Mouse (Mus musculus) midbrain, embryonic 13.5 days (tissue): ENCODE measurements at regions not wholly inside any gene's neighbourhood (a gene's known extent, or its start where the extent isn't known, plus 50 kb on each side); places are given as distances from the start of the nearest gene placed in this dataset.

ENCODE experiments used
- ATAC-seq: fragments of 200-750 bp; cut with Nextera tagmentation; 2 replicates; pipeline ENCODE4 v1.8.0; 2017; ENCODE audit warnings: mild to moderate bottlenecking, moderate TSS enrichment, moderate library complexity
- H3K27ac ChIP-seq: fragments of 300-500 bp; sonication (generic); 2 replicates; pipeline ENCODE4 v1.5.1; 2015; ENCODE audit warnings: inconsistent platforms, mild to moderate bottlenecking, moderate library complexity
- H3K27me3 ChIP-seq: fragments of 300-500 bp; sonication (generic); 2 replicates; pipeline ENCODE4 v1.6.1; 2015; ENCODE audit warnings: mild to moderate bottlenecking, inconsistent platforms
- H3K36me3 ChIP-seq: fragments of 300-500 bp; sonication (generic); 2 replicates; pipeline ENCODE4 v1.6.1; 2015; ENCODE audit warnings: mild to moderate bottlenecking, inconsistent platforms
- H3K4me1 ChIP-seq: fragments of 300-500 bp; sonication (generic); replicated peaks from 2 replicates; pipeline ENCODE4 v1.6.1; 2015; ENCODE audit warnings: inconsistent platforms
- H3K4me2 ChIP-seq: fragments of 300-500 bp; sonication (generic); replicated peaks from 2 replicates; pipeline ENCODE4 v1.6.1; 2015; ENCODE audit warnings: moderate library complexity, mild to moderate bottlenecking, inconsistent platforms
- H3K4me3 ChIP-seq: fragments of 300-500 bp; sonication (generic); replicated peaks from 2 replicates; pipeline ENCODE4 v1.5.1; 2015; ENCODE audit warnings: mild to moderate bottlenecking, inconsistent platforms
- H3K9ac ChIP-seq: fragments of 300-500 bp; sonication (generic); replicated peaks from 2 replicates; pipeline ENCODE4 v1.6.1; 2015; ENCODE audit warnings: mild to moderate bottlenecking, inconsistent platforms
- H3K9me3 ChIP-seq: fragments of 300-500 bp; sonication (generic); 2 replicates; pipeline ENCODE4 v1.6.1; 2016; ENCODE audit warnings: mild to moderate bottlenecking, inconsistent platforms
- WGBS: fragments of 180-500 bp; shearing (Covaris S2); methylation state at CpG from one replicate; pipeline ENCODE4 v1.1.7; 2015; 5-methylcytosine and 5-hydroxymethylcytosine counted together

DNA sequence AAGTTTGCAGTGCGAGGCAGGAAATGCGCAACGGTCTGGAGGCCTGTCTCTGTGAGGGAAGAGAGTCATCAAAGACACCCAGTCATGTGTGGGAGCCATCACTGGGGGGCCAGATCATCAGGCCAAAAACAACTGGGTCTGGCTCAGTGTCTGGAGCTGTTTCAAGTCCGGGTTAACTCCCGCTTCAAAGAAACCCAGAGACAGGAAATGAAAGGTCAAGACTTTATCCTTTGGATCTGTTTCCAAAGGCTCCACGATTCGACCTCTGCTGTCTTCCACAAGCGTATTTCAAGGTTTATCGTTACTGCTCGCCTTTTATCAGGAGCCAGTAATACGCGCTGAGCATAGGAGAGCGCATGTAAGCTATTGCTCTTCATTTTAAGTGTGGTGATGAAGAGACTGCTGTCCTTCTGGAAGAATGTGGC is 325.7 kb downstream of the Adamts20 start:
- Histone ChIP-seq H3K9me3 (no peaks in the 10 kb centered on the region), H3K27ac (no peak overlapping the region), H3K36me3 (no peaks in the 10 kb centered on the region), H3K4me1 (peaks cover 8% of the 10 kb centered on the region), H3K27me3 (no peaks in the 10 kb centered on the region), H3K4me3 (no peak overlapping the region), H3K4me2 (no peak overlapping the region), H3K9ac (no peak overlapping the region)
- ATAC-seq = no peak
- WGBS = 76% methylated on average over 13 of the region's 13 CpGs

DNA sequence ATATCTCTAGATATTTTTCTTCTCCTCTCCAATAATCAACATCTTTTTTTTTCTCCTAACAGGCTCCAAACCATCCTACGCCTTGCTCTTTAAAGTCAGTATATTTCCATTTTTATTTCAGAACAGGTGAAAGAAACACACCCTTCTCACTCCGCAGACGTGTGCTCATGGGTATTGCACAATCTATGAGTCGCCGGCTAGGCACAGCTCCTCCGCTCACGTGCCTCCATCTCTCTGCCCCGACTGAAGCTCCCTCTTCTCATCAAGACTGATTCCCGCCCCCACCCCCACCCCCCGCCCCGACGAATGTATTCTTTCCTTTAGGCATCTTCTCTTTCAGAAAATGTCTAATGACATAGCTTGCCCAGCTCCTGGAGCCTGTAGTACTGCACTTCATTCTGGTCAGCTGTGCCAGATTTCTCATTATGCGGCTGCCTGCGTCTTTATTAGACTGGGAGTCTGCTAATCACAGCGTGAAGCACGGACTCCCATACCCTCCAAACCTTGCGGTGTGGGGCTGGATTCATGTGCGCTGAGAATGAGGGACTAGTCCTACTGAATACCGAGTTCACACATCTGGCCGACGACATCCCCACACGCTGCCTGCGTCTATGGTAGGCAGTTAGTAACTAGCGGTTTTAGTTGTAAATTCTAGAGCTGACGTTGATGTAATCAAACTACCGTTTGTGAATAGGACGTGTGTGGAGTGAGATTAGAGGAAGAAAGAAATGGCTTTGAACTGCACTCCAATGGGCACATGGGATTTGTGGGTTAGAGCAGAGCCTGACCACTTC is 327.9 kb downstream of the Adamts20 start:
- H3K9me3 ChIP-seq = no peaks in the 10 kb centered on the region
- 60% methylated on average over 27 of the region's 27 CpGs for WGBS
- 0 out of 2 replicates have a peak overlapping the region, but pooled peaks have one; percentile 9 for H3K27ac ChIP-seq
- no peak overlapping the region for H3K9ac ChIP-seq
- 0 out of 2 replicates have a peak overlapping the region, but pooled peaks have one; percentile 5 for H3K4me3 ChIP-seq
- no peaks in the 10 kb centered on the region for H3K27me3 ChIP-seq
- H3K36me3 ChIP-seq = no peaks in the 10 kb centered on the region
- ATAC-seq = peak; percentile 82
- H3K4me1 ChIP-seq = peaks cover 8% of the 10 kb centered on the region
- H3K4me2 ChIP-seq = peak overlapping the region; percentile 32

GRCm38 (mm10) chr15:94112801-94113200 is 352.4 kb downstream of the Adamts20 start:
- H3K4me3 ChIP-seq = no peak overlapping the region
- H3K27me3 ChIP-seq = no peaks in the 10 kb centered on the region
- WGBS = 85% methylated on average over 5 of the region's 5 CpGs
- ATAC-seq = no peak
- no peak overlapping the region for H3K9ac ChIP-seq
- no peaks in the 10 kb centered on the region for H3K9me3 ChIP-seq
- no peaks in the 10 kb centered on the region for H3K4me1 ChIP-seq
- no peak overlapping the region for H3K27ac ChIP-seq
- no peak overlapping the region for H3K4me2 ChIP-seq
- H3K36me3 ChIP-seq = no peaks in the 10 kb centered on the region

- no peaks in the 10 kb centered on the region for H3K36me3 ChIP-seq
These were observed 358.0 kb downstream of the Adamts20 start for GRCm38 (mm10) chr15:94107186-94107716.

DNA sequence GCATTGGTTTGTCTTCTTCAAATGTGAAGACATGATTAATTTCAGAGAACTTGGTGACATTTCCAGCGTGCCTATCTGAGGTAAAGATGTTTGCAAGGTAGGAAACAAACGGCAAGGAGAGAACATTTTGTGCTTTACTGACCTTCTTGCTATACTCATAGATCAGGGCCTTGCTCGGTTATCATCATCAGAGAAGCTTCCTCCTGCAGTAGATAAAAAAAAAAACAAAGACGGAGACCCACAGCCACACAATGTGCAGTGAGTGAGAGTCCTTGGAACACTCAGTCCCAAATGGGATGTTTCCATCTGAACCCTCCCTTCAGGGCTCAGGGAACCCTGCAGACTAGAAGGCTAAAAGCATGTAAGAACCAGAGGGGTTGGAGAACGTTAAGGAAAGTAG is 374.6 kb downstream of the Adamts20 start:
- Histone ChIP-seq H3K9ac (no peak overlapping the region), H3K36me3 (no peaks in the 10 kb centered on the region), H3K4me2 (no peak overlapping the region), H3K9me3 (no peaks in the 10 kb centered on the region), H3K27ac (no peak overlapping the region), H3K27me3 (no peaks in the 10 kb centered on the region), H3K4me3 (no peak overlapping the region), H3K4me1 (no peaks in the 10 kb centered on the region)
- no peak for ATAC-seq
- 85% methylated on average over 5 of the region's 5 CpGs for WGBS

More at GRCm38 (mm10) chr15:94107186-94107716, 358.0 kb downstream of the Adamts20 start:
- Histone ChIP-seq H3K27me3 (no peaks in the 10 kb centered on the region), H3K9me3 (no peaks in the 10 kb centered on the region), H3K27ac (no peak overlapping the region), H3K4me1 (no peaks in the 10 kb centered on the region), H3K4me3 (no peak overlapping the region), H3K4me2 (no peak overlapping the region), H3K9ac (no peak overlapping the region)
- no peak for ATAC-seq
- 47% methylated on average over 2 of the region's 2 CpGs for WGBS

GRCm38 (mm10) chr15:94089856-94090255 is 375.4 kb downstream of the Adamts20 start:
- Histone ChIP-seq H3K4me3 (no peak overlapping the region), H3K27me3 (no peaks in the 10 kb centered on the region), H3K9me3 (no peaks in the 10 kb centered on the region), H3K27ac (no peak overlapping the region), H3K4me2 (no peak overlapping the region), H3K36me3 (no peaks in the 10 kb centered on the region), H3K4me1 (no peaks in the 10 kb centered on the region), H3K9ac (no peak overlapping the region)
- ATAC-seq = no peak
- 70% methylated on average over 6 of the region's 6 CpGs for WGBS

DNA sequence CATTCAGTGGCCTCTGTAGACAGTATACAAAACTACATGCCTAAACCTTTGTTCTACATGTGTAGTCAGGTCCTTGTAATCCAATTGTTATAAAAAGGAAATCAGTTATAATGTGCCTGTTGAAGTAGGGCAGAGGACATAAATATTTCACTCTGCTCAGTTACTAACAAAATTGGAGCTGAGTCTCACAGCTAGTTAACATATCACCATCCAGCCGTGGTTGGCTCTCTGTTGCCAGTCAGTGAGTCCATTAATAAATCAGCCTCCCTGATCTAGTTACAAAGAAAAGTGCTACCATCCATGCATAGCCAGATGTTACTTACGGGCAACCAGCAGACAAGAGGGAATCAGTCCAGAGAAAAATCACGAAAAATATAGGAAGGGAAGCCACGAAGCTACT is 382.8 kb downstream of the Adamts20 start:
- no peaks in the 10 kb centered on the region for H3K9me3 ChIP-seq
- WGBS = 82% methylated on average over 4 of the region's 4 CpGs
- no peak overlapping the region for H3K4me3 ChIP-seq
- H3K9ac ChIP-seq = no peak overlapping the region
- no peak for ATAC-seq
- H3K27me3 ChIP-seq = no peaks in the 10 kb centered on the region
- no peaks in the 10 kb centered on the region for H3K4me1 ChIP-seq
- no peak overlapping the region for H3K27ac ChIP-seq
- no peaks in the 10 kb centered on the region for H3K36me3 ChIP-seq
- H3K4me2 ChIP-seq = no peak overlapping the region

DNA sequence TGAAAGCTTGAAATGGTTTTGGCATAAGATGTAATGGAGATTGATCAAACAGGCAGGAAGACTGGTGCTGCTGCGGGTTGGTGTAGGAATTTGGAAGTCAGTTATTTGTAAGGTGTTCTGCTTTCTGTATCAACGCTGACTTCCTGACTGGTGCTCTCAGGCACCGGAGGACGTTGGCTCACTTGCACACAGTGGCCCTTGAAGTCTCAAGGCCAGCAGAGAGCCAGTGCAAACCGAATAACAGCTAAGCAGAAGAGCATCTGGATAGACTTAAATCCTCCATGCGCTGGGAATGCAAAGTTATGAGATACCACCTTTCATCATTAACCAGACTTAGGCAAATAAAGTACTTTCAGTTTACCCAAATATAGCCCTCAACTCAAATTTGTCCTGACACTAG is 388.2 kb downstream of the Adamts20 start:
- Histone ChIP-seq H3K4me3 (no peak overlapping the region), H3K36me3 (no peaks in the 10 kb centered on the region), H3K4me2 (no peak overlapping the region), H3K9ac (no peak overlapping the region), H3K9me3 (no peaks in the 10 kb centered on the region), H3K27ac (no peak overlapping the region), H3K4me1 (no peaks in the 10 kb centered on the region), H3K27me3 (no peaks in the 10 kb centered on the region)
- 97% methylated on average over 6 of the region's 6 CpGs for WGBS
- ATAC-seq = no peak

- no peak for ATAC-seq
- Histone ChIP-seq H3K27ac (no peak overlapping the region), H3K9me3 (no peaks in the 10 kb centered on the region), H3K4me1 (no peaks in the 10 kb centered on the region), H3K9ac (no peak overlapping the region), H3K4me3 (no peak overlapping the region), H3K27me3 (no peaks in the 10 kb centered on the region), H3K36me3 (no peaks in the 10 kb centered on the region), H3K4me2 (no peak overlapping the region)
- 73% methylated on average over 7 of the region's 7 CpGs for WGBS
These were observed 390.9 kb downstream of the Adamts20 start for GRCm38 (mm10) chr15:94074161-94074950.

DNA sequence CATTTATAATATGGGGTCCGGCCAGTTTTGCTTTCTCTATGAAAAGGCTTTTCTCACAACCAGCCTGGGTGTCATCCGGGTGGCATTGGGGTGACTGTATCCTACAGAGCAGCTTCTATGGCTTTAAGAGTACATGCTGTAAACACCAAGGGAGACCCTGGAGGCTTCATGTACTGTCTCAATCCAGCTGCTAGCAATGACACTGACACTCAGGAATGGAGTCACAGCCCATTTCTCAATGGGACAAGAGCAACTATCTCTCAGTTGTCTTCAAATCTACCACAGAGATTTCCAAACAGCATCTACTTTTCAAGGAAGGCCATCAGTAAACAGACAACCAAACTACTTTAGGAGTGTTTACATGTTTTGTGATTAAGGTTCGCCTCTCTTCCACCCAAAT is 397.5 kb downstream of the Adamts20 start:
- Histone ChIP-seq H3K4me1 (no peaks in the 10 kb centered on the region), H3K27me3 (no peaks in the 10 kb centered on the region), H3K27ac (no peak overlapping the region), H3K9me3 (no peaks in the 10 kb centered on the region), H3K9ac (no peak overlapping the region), H3K4me2 (no peak overlapping the region), H3K36me3 (no peaks in the 10 kb centered on the region), H3K4me3 (no peak overlapping the region)
- ATAC-seq = no peak
- 91% methylated on average over 3 of the region's 3 CpGs for WGBS

DNA sequence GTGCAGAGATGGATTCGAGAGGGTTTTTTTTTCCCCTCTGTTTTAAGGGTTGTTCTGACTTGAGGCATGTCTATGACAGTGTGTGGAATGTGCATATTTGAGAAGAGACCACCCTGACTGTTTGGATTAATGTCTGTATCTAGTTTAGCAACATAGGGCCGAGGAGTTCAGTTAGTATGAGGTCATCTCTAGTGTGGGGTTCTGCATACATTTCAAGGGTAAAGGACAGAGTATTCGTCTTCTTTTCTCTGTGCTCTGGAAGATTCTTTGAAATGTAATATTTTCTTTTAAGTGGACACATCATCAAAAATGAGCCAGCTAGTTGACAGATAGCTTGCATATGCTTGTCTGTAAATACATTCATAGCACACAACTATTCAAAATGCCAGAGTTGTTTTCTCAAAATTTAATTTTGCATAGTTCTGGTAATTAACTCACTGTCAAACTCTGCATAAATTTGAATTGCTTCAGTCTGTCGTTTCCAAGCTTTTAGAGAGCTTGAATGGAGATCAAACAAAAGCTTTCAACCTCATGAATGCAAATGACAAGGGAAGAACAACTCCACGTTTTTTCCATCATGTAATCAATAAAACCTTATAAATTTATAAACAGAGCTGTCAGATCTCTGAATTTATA is 415.5 kb downstream of the Adamts20 start:
- Histone ChIP-seq H3K4me2 (no peak overlapping the region), H3K9me3 (no peaks in the 10 kb centered on the region), H3K4me1 (peaks cover 4% of the 10 kb centered on the region; the same call in 1 of the 2 replicates), H3K27me3 (no peaks in the 10 kb centered on the region), H3K27ac (no peak overlapping the region), H3K4me3 (no peak overlapping the region), H3K36me3 (no peaks in the 10 kb centered on the region), H3K9ac (no peak overlapping the region)
- WGBS = 41% methylated on average over 5 of the region's 5 CpGs
- ATAC-seq = no peak

DNA sequence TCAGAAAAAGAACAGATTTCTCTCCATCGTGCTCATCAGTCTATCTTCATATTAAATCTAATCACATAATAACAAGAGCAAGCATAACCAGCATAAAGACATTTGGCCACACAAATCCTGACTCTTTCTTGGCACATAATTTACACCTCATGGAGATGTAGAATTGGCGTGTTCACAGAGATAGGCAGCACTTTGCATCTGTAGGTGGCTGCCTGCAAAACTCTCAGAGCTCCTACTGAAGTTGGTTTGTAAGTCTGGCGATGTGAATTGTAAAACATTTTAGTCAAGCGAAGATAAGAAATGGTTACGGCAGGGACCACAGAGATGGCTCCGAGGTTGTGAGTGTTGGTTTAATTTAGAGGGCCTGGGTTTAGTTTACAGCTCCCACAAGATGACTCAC is 419.0 kb downstream of the Adamts20 start:
- no peaks in the 10 kb centered on the region for H3K27me3 ChIP-seq
- H3K4me1 ChIP-seq = peaks cover 7% of the 10 kb centered on the region; the same call in 1 of the 2 replicates
- H3K9ac ChIP-seq = no peak overlapping the region
- no peaks in the 10 kb centered on the region for H3K9me3 ChIP-seq
- no peak overlapping the region for H3K4me3 ChIP-seq
- H3K4me2 ChIP-seq = no peak overlapping the region
- 93% methylated on average over 6 of the region's 6 CpGs for WGBS
- ATAC-seq = no peak
- H3K27ac ChIP-seq = no peak overlapping the region
- no peaks in the 10 kb centered on the region for H3K36me3 ChIP-seq
